Mouse (Mus musculus) liver, postnatal 0 days (tissue): ENCODE measurements around the gene Slc47a2. TPM values are rescaled to one million over a fixed set of nuclear protein-coding genes. Genes with fewer than 3 reads are reported as not detected.

Experiments used
- ATAC-seq: fragments of 200-750 bp; cut with Nextera tagmentation; 2 replicates; pipeline ENCODE4 v1.8.0; 2017; ENCODE audit warnings: mild to moderate bottlenecking, moderate library complexity
- DNase-seq: peaks from one replicate; pipeline ENCODE4 v3.0.0-alpha.2; 2016
- H3K27ac ChIP-seq: fragments of 300-500 bp; sonication (generic); 2 replicates; pipeline ENCODE4 v1.5.1; 2014; ENCODE audit warnings: antibody characterized with exemption, moderate library complexity, mild to moderate bottlenecking, low read depth
- H3K27me3 ChIP-seq: fragments of 300-500 bp; sonication (generic); 2 replicates; pipeline ENCODE4 v1.6.1; 2014; ENCODE audit warnings: low read length, control low read depth, mixed read lengths; ENCODE audit not compliant: insufficient read depth
- H3K36me3 ChIP-seq: fragments of 300-500 bp; sonication (generic); replicated peaks from 2 replicates; pipeline ENCODE4 v1.6.1; 2014; ENCODE audit warnings: mild to moderate bottlenecking, control low read depth, low read length, moderate library complexity, mixed read lengths; ENCODE audit not compliant: insufficient read depth
- H3K4me1 ChIP-seq: fragments of 300-500 bp; sonication (generic); 2 replicates; pipeline ENCODE4 v1.6.1; 2014; ENCODE audit warnings: antibody characterized with exemption, mild to moderate bottlenecking, control low read depth; ENCODE audit not compliant: insufficient read depth
- H3K4me2 ChIP-seq: fragments of 300-500 bp; sonication (generic); 2 replicates; pipeline ENCODE4 v1.6.1; 2014; ENCODE audit warnings: low read depth, mild to moderate bottlenecking, low read length, moderate library complexity, mixed read lengths
- H3K4me3 ChIP-seq: fragments of 300-500 bp; sonication (generic); 2 replicates; pipeline ENCODE4 v1.5.1; 2014; ENCODE audit warnings: low read depth, low read length
- H3K9ac ChIP-seq: fragments of 300-500 bp; sonication (generic); replicated peaks from 2 replicates; pipeline ENCODE4 v1.6.1; 2014; ENCODE audit warnings: mild to moderate bottlenecking, moderate library complexity
- H3K9me3 ChIP-seq: fragments of 300-500 bp; sonication (generic); 2 replicates; pipeline ENCODE4 v1.6.1; 2016; ENCODE audit warnings: mild to moderate bottlenecking, control low read depth, low read length, mixed read lengths
- CTCF ChIP-seq: sonication (generic); IDR thresholded peaks from 2 replicates; pipeline ENCODE4 v1.5.1; 2016; ENCODE audit warnings: antibody characterized with exemption, low read depth
- EP300 ChIP-seq: IDR thresholded peaks from 2 replicates; pipeline ENCODE4 v1.6.1; 2016; ENCODE audit warnings: antibody characterized with exemption, low read depth, mild to moderate bottlenecking
- WGBS: fragments of 180-500 bp; shearing (Covaris S2); extraction: QIAGEN DNeasy Blood & Tissue Kit; methylation state at CpG from one replicate; pipeline ENCODE4 v1.1.7; 2014; ENCODE audit not compliant: insufficient replicate concordance; 5-methylcytosine and 5-hydroxymethylcytosine counted together
- polyA plus RNA-seq: library from polyadenylated mRNA; unstranded; fragments of >200 nt; fragmentation: Nextera tagmentation; extraction: Ambion mirVana; gene quantifications from 2 replicates; pipeline ENCODE4 v1.2.1, GENCODE M21; 2015

The Slc47a2 gene
- polyA plus RNA-seq, 1 experiment from 2014 or later = not detected

- ATAC-seq (no peak), DNase-seq (no peak)
- TF ChIP-seq CTCF (no peak), EP300 (no peak)
- Histone ChIP-seq H3K9ac (no peak overlapping the region), H3K4me3 (no peak overlapping the region), H3K27me3 (no peaks in the 10 kb centered on the region), H3K4me1 (peaks cover 10% of the 10 kb centered on the region; the same call in 1 of the 2 replicates), H3K4me2 (no peak overlapping the region), H3K27ac (no peak overlapping the region), H3K36me3 (peaks cover 53% of the 10 kb centered on the region), H3K9me3 (no peaks in the 10 kb centered on the region)
- 89% methylated on average over 14 of the region's 14 CpGs for WGBS
Observed at GRCm38 (mm10) chr11:61262516-61262915, 80.1 kb downstream of the Slc47a2 start.

GRCm38 (mm10) chr11:61259106-61259505, 83.6 kb downstream of the Slc47a2 start:
- TF ChIP-seq EP300 (no peak), CTCF (no peak)
- DNase-seq (no peak), ATAC-seq (no peak)
- Histone ChIP-seq H3K9me3 (no peaks in the 10 kb centered on the region), H3K4me3 (no peak overlapping the region), H3K4me1 (no peaks in the 10 kb centered on the region), H3K4me2 (no peak overlapping the region), H3K27me3 (no peaks in the 10 kb centered on the region), H3K36me3 (peaks cover 76% of the 10 kb centered on the region), H3K9ac (no peak overlapping the region), H3K27ac (no peak overlapping the region)
- WGBS = 89% methylated on average over 6 of the region's 6 CpGs

GRCm38 (mm10) chr11:61252807-61253206, 89.9 kb downstream of the Slc47a2 start:
- WGBS = 82% methylated on average over 12 of the region's 12 CpGs
- H3K27me3 ChIP-seq = no peaks in the 10 kb centered on the region
- no peak overlapping the region for H3K9ac ChIP-seq
- ATAC-seq (no peak), DNase-seq (no peak)
- no peaks in the 10 kb centered on the region for H3K9me3 ChIP-seq
- TF ChIP-seq CTCF (no peak), EP300 (no peak)
- no peak overlapping the region for H3K4me2 ChIP-seq
- H3K4me1 ChIP-seq = no peaks in the 10 kb centered on the region
- H3K36me3 ChIP-seq = peaks cover 86% of the 10 kb centered on the region
- no peak overlapping the region for H3K4me3 ChIP-seq
- H3K27ac ChIP-seq = no peak overlapping the region

DNA sequence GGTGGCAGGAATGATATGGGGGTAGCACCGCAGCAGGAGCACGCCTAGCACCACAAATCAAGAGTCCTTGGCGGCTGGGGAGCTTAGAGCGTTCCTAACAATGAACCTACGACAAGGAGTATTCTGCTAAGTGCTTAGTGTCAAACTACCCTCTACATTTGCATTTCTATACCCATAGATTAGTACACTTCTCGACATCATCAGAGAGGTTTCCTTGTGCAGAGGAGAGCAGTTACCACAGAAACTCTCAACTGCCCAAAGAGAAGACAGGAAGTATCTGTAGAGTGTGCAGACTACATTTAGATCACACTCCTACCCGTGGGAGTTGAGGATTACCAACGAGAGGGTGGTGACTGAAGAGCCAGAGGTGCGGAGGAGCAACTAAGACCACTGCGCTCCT, 90.9 kb downstream of the Slc47a2 start:
- DNase-seq (no peak), ATAC-seq (no peak)
- Histone ChIP-seq H3K36me3 (peaks cover 87% of the 10 kb centered on the region), H3K27ac (no peak overlapping the region), H3K9ac (no peak overlapping the region), H3K4me2 (no peak overlapping the region), H3K27me3 (no peaks in the 10 kb centered on the region), H3K4me3 (no peak overlapping the region), H3K9me3 (no peaks in the 10 kb centered on the region), H3K4me1 (no peaks in the 10 kb centered on the region)
- WGBS = 76% methylated on average over 10 of the region's 10 CpGs
- TF ChIP-seq CTCF = no peak
- TF ChIP-seq EP300 = no peak

Other genes starting within 250 kb of the Slc47a2 start
- gene Tnfrsf13b, start 216.1 kb downstream of the Slc47a2 start, polyA plus RNA-seq = 8.1 and 9.4 TPM in 2 replicates
- gene Usp22, start 167.8 kb downstream of the Slc47a2 start, polyA plus RNA-seq = 8.7 and 10.0 TPM in 2 replicates
- gene Aldh3a1, start 135.3 kb downstream of the Slc47a2 start, polyA plus RNA-seq = 0.09 and 0.12 TPM in 2 replicates
- 89.8 and 93.3 TPM in 2 replicates for gene Aldh3a2, start 75.4 kb downstream of the Slc47a2 start, polyA plus RNA-seq
- 27.5 and 30.2 TPM in 2 replicates for gene Slc47a1, start 35.5 kb upstream of the Slc47a2 start, polyA plus RNA-seq
- 0.04 and 0.06 TPM in 2 replicates for gene Rnf112, start 111.3 kb upstream of the Slc47a2 start, polyA plus RNA-seq
- 4.9 TPM in 2 replicates for gene Mfap4, start 142.6 kb upstream of the Slc47a2 start, polyA plus RNA-seq
- gene Mapk7, start 151.5 kb upstream of the Slc47a2 start, polyA plus RNA-seq = 4.8 and 5.6 TPM in 2 replicates
- gene B9d1, start 162.3 kb upstream of the Slc47a2 start, polyA plus RNA-seq = 1.4 and 1.6 TPM in 2 replicates
- 3.1 and 3.7 TPM in 2 replicates for gene Epn2, start 236.8 kb upstream of the Slc47a2 start, polyA plus RNA-seq